Mouse (Mus musculus) brain, embryonic 14.5 days (tissue): Measurements from ENCODE around the gene Cavin2.

Experiments used
- CTCF ChIP-seq: fragments of 200-500 bp; IDR thresholded peaks from 2 replicates; pipeline ENCODE4 v1.5.1; 2012; ENCODE audit warnings: inconsistent platforms, mild to moderate bottlenecking, moderate library complexity, borderline replicate concordance; ENCODE audit not compliant: insufficient read depth, insufficient read length; ENCODE audit errors: extremely low read depth
- POLR2A ChIP-seq: fragments of 200-500 bp; IDR thresholded peaks from 2 replicates; pipeline ENCODE4 v1.6.1; 2012; ENCODE audit warnings: mild to moderate bottlenecking, inconsistent platforms, borderline replicate concordance; ENCODE audit not compliant: poor library complexity, insufficient read depth, insufficient read length, severe bottlenecking; ENCODE audit errors: extremely low read depth

DNA sequence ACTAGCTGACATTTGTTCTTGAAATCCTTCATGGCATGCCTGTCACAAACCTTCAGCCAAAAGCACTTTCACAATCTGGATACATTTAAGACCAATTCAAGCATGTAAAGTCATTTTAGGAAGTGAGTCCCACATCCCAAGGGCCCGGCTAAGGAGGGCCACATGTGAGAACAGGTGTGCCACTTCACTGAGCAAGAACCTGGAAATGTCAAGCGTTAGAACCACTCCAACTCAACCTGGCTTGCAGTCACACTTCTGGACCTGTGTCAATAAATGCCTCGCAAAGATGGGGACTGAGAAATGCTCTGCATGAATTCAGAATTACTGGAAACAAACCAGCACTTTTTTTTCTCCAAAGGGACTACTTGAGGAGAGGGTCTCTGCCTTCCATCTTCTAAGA lies 725 bp upstream of the Cavin2 start:
- TF ChIP-seq CTCF (no peak), POLR2A (no peak)
